Mouse (Mus musculus) lung, postnatal 0 days (tissue): ENCODE data around the gene 6030468B19Rik.

Experiments used
- CTCF ChIP-seq: IDR thresholded peaks from 2 replicates; pipeline ENCODE4 v1.5.1; 2016; ENCODE audit warnings: antibody characterized with exemption, mild to moderate bottlenecking
- EP300 ChIP-seq: IDR thresholded peaks from 2 replicates; pipeline ENCODE4 v1.6.1; 2016; ENCODE audit warnings: antibody characterized with exemption, mild to moderate bottlenecking, control low read depth

DNA sequence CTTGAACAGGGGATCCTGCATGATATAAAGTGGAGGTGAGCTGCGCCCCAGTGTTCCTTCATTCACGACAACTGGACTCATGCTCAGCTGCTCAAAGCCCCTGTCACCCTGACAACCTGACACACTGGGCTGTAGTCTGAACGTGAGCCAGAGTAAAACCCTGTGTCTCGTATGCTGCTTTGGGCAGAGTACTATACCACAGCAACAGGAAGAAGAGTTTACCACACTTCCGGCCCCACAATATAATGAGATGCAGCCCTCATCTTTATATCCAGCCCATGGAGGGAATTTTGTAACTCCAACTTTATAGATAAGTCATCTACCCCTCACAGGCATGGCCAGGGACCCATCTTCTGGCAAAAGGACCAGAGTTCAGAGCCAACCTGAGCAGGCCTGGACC lies 20.3 kb upstream of the 6030468B19Rik start:
- no peak for TF ChIP-seq EP300
- TF ChIP-seq CTCF = no peak
